Mouse (Mus musculus): ENCODE measurements at regions not wholly inside any gene's neighbourhood (a gene's known extent, or its start where the extent isn't known, plus 50 kb on each side); places are given as distances from the start of the nearest gene placed in this dataset.

- DNase-seq = peak; percentile 40
Observed at GRCm38 (mm10) chr2:174532671-174533363, 59.9 kb upstream of the Prelid3b start.

- DNase-seq = no peak
Observed at GRCm38 (mm10) chr2:174540717-174541116, 67.8 kb upstream of the Prelid3b start.

DNA sequence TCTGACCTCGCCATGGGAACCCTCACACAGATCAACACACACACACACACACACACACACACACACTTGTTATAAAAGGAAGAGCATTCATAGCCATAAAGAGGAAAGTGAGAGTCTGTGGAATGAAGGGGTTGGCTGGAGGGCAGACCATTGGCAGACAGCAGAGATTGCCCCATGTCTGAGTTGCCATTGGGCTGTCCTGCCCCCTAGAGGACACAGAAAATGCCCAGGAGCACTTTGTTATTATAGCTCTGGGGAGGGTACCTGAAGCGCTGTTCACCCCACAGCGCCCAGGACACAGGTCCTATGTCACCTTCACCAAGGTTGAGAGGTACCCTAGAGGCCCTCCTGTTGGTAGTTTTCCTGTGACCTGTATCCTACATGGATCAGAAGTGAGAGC lies 74.3 kb upstream of the Prelid3b start:
- no peak for DNase-seq

- DNase-seq = no peak
Observed at GRCm38 (mm10) chr2:174547701-174548100, 74.8 kb upstream of the Prelid3b start.

- no peak for DNase-seq
Observed at GRCm38 (mm10) chr2:174548776-174549175, 75.9 kb upstream of the Prelid3b start.

- no peak for DNase-seq
Observed at GRCm38 (mm10) chr2:174555778-174556177, 82.9 kb upstream of the Prelid3b start.

DNA sequence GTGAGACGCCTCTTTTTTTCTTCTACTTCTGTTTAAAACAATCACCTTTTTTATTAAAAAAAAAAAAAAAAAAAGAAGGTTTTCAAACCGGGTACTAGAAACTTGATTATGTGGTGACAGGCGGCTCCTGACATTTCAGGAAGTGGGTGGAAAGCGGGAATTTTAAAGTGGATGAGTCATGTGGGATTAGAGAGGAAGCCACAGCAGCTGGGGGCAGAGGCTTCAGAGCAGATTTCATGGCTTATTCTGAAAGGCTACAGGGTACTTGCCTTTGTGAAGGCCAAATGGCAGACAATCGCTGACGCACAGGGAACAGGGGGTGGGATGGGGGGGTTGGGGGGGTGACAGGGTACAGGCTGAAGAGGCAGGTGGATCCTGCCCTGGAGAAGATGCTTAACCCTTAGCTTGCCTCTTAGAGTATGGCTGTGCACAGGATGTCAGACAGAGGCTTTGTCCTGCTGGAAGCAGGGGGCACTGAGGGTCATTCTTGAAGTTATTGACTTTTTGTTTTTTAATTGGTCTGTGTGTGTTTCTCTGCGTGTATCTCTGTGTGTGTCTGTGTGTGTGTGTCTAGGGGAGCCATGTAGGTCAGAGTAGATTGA lies 81.4 kb upstream of the Zfp831 start:
- DNase-seq = peak; percentile 13

- DNase-seq = no peak
Observed at GRCm38 (mm10) chr2:174563917-174564316, 79.4 kb upstream of the Zfp831 start.

DNA sequence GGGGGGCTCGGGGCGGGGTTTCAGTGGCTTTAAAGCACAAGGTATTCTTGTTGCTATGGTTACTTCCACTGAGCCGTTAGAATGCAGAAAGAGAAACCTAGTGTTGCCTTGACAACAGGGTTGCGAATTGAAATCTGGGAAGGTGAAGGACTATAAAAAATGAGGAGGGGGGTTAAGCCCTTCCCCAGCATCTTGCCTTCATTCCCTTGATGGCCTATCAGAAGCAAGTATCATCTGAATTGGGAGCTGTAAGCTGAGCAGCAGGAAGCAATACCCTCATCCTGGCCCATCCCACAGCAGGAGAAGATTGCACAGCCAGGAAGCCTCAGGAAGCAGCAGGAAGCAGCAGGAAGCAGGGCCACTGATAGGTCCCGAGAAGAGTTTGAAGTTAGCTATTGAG lies 78.5 kb upstream of the Zfp831 start:
- no peak for DNase-seq

DNA sequence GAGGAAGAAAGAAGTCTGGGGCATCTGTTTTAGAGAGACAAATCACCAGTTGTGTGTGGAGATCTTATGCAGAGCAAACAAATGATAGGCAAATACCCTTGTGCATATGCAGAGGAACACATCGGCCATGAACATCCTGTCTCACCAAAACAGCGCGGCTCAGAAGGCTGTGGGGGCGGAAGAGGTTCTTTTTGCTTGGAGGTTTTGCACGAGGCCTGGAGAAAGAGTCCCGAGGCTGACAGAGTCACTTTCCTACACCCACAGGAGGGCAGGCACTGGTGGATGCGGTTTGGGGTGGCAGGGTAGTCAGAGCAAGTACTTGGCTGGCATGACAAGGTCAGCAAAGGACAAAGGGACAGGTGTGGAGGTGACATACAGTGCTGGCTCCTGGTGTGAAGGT lies 77.4 kb upstream of the Zfp831 start:
- no peak for DNase-seq

DNA sequence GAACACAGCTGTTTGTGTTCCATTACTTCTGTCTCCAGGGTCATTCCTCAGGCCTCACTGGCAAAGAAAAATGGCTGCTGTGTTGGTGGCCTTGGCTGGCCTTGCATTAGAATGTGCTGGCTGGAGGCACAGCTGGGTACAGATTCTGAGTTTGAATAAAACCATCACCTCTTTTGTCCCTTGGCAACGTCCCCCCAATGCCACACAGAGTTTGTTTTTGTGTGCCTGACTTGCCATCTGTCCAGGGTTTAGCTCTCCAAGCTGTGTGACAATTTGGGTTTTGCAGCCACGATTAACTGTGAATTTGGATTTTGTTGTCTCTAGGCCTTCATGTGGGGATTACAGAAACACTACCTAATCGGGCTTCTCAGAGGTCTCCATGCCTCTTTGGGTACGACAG lies 76.6 kb upstream of the Zfp831 start:
- DNase-seq = no peak

DNA sequence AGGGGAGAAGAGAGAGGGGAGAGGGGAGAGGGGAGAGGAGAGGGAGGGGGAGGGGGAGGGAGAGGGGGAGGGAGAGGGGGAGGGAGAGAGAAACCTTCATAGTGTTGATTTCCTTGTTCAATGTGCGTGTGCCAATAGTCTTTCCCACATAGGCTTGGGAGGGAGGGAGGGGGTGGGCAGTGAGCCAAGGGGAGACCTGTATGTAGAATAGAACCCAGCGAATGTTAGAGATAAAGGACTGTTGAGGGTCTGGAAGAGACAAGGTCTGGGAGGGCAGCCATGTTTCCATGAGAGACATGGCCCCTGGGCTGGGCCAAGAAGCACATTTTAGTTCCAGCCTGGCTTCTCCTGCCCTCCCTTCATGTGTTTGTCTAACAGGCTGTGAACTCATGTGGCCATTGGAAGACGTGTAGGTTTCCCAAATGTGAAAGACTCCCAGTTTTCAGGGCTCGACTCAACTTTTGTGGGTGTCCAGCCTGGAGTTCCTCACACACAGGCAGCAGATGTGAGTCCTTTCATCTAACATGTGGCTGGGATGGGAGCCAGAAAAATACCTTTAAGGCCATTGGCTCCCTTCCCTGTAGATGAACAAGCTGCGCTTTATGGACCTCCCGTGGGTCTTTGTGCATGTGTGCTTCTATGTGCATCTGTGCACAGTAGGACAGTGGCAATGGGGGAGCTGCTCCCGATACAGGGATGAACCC lies 68.4 kb upstream of the Zfp831 start:
- no peak for DNase-seq

GRCm38 (mm10) chr2:174575546-174575945 lies 67.8 kb upstream of the Zfp831 start:
- no peak for DNase-seq

DNA sequence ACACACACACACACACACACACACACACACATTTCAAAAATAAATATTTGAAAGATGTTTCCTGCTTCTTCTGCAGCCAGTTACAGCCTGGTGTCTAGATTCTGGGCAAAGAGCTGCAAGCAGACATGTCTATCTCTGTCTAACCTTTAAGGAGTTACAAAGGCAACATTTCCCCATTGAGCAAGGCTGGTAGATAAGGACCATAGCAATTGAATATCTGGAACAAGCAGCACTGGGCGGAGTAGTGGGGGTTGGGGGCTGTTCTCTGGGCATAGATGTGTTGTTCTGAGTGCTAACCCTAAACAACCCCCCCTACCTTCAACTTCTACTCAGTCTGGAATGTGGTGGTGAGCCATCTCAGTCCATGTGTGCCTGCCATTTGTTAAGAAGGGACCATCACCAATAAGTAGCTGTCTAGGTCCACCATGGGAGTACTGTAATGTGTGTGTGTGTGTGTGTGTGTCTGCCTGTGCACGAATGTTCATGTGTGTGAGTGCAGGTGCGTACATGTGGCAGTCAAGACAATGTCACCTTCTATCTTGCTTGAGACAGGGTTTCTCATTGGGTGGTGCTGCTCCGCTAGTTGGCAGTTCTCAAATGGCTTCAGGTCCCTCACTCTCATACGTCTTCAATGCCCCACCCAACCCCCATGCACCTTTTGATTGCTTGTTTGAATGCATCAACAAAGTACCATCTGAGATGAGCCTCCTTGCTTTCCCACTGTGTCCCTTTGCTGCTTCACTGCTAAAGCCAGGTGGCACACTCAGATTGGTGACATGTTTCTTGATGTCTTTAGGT lies 62.2 kb upstream of the Zfp831 start:
- DNase-seq = no peak

DNA sequence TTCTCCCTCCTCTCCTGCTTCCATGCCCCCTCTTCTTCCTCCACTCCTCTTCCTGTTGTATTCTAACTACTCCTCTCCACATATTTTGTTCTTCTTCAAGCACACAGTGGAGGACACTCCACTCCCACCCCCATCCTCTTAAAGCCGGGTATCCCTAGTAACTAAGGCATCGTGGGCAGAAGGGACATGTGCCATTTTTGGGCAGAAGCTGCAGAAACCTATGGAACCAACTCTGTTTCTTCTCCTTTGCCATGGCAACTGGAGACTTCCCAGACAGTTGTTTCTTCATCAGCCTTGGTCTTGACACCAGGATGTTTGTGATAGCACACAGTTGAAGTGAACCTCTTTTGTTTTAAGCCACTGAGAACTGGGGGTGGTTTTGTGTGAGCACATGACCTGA lies 59.1 kb upstream of the Zfp831 start:
- no peak for DNase-seq

Data from heart, postnatal 4 days (tissue).